Mouse (Mus musculus) limb, embryonic 14.5 days (tissue): ENCODE measurements at regions not wholly inside any gene's neighbourhood (a gene's known extent, or its start where the extent isn't known, plus 50 kb on each side); places are given as distances from the start of the nearest gene placed in this dataset.

Experiments used
- ATAC-seq: fragments of 200-750 bp; cut with Nextera tagmentation; 2 replicates; pipeline ENCODE4 v1.8.0; 2017; ENCODE audit warnings: low read depth, moderate number of reproducible peaks, moderate TSS enrichment; ENCODE audit not compliant: low FRiP score
- DNase-seq: peaks from one replicate; pipeline ENCODE4 v3.0.0-alpha.2; 2015; ENCODE audit warnings: low spot score
- H3K27ac ChIP-seq: fragments of 300-500 bp; sonication (generic); replicated peaks from 2 replicates; pipeline ENCODE4 v1.5.1; 2014; ENCODE audit warnings: low read depth, mild to moderate bottlenecking, low read length, moderate library complexity, mixed read lengths
- H3K27me3 ChIP-seq: fragments of 300-500 bp; sonication (generic); 2 replicates; pipeline ENCODE4 v1.6.1; 2014; ENCODE audit warnings: low read length, mixed read lengths; ENCODE audit not compliant: control insufficient read depth, insufficient read depth
- H3K36me3 ChIP-seq: fragments of 300-500 bp; sonication (generic); 2 replicates; pipeline ENCODE4 v1.6.1; 2014; ENCODE audit warnings: mild to moderate bottlenecking, low read length, moderate library complexity, mixed read lengths; ENCODE audit not compliant: control insufficient read depth, insufficient read depth
- H3K4me1 ChIP-seq: fragments of 300-500 bp; sonication (generic); 2 replicates; pipeline ENCODE4 v1.6.1; 2014; ENCODE audit warnings: antibody characterized with exemption, low read length, mixed read lengths; ENCODE audit not compliant: control insufficient read depth, insufficient read depth
- H3K4me2 ChIP-seq: fragments of 300-500 bp; sonication (generic); replicated peaks from 2 replicates; pipeline ENCODE4 v1.6.1; 2014; ENCODE audit warnings: low read depth, mild to moderate bottlenecking, low read length, moderate library complexity; ENCODE audit not compliant: severe bottlenecking
- H3K4me3 ChIP-seq: fragments of 300-500 bp; sonication (generic); replicated peaks from 2 replicates; pipeline ENCODE4 v1.5.1; 2014; ENCODE audit warnings: low read length
- H3K9ac ChIP-seq: fragments of 300-500 bp; sonication (generic); 2 replicates; pipeline ENCODE4 v1.6.1; 2014; ENCODE audit warnings: mild to moderate bottlenecking, low read depth, low read length, moderate library complexity; ENCODE audit not compliant: severe bottlenecking
- H3K9me3 ChIP-seq: fragments of 300-500 bp; sonication (generic); 2 replicates; pipeline ENCODE4 v1.6.1; 2016; ENCODE audit warnings: low read length; ENCODE audit not compliant: control insufficient read depth
- POLR2A ChIP-seq: fragments of 200-500 bp; IDR thresholded peaks from 2 replicates; pipeline ENCODE4 v1.8.0; 2012; ENCODE audit warnings: inconsistent platforms, mild to moderate bottlenecking, moderate library complexity, borderline replicate concordance; ENCODE audit not compliant: insufficient read depth, insufficient read length; ENCODE audit errors: extremely low read depth
- WGBS: fragments of 180-500 bp; shearing (Covaris S2); extraction: QIAGEN DNeasy Blood & Tissue Kit; methylation state at CpG from one replicate; pipeline ENCODE4 v1.1.7; 2014; 5-methylcytosine and 5-hydroxymethylcytosine counted together

GRCm38 (mm10) chr3:50842216-50842615, 382.0 kb upstream of the Noct start:
- DNase-seq (peak; percentile 20), ATAC-seq (peak; percentile 50; the same call in 1 of the 2 replicates)
- Histone ChIP-seq H3K27me3 (no peaks in the 10 kb centered on the region), H3K4me2 (no peak overlapping the region), H3K9ac (no peak overlapping the region), H3K4me1 (0 out of 2 replicates have a peak, but pooled peaks cover 6% of the 10 kb centered on the region), H3K9me3 (no peaks in the 10 kb centered on the region), H3K4me3 (no peak overlapping the region), H3K36me3 (no peaks in the 10 kb centered on the region), H3K27ac (no peak overlapping the region)
- 56% methylated on average over 4 of the region's 4 CpGs for WGBS
- no peak for TF ChIP-seq POLR2A

GRCm38 (mm10) chr3:50844835-50845301, 379.4 kb upstream of the Noct start:
- 28% methylated on average over 8 of the region's 8 CpGs for WGBS
- H3K4me1 ChIP-seq: 0 out of 2 replicates have a peak, but pooled peaks cover 6% of the 10 kb centered on the region
- H3K9me3 ChIP-seq: no peaks in the 10 kb centered on the region
- no peak overlapping the region for H3K27ac ChIP-seq
- H3K27me3 ChIP-seq: no peaks in the 10 kb centered on the region
- no peak overlapping the region for H3K4me3 ChIP-seq
- TF ChIP-seq POLR2A: no peak
- no peaks in the 10 kb centered on the region for H3K36me3 ChIP-seq
- ATAC-seq: no peak
- H3K4me2 ChIP-seq: no peak overlapping the region
- no peak overlapping the region for H3K9ac ChIP-seq
- peak; percentile 37 for DNase-seq

DNA sequence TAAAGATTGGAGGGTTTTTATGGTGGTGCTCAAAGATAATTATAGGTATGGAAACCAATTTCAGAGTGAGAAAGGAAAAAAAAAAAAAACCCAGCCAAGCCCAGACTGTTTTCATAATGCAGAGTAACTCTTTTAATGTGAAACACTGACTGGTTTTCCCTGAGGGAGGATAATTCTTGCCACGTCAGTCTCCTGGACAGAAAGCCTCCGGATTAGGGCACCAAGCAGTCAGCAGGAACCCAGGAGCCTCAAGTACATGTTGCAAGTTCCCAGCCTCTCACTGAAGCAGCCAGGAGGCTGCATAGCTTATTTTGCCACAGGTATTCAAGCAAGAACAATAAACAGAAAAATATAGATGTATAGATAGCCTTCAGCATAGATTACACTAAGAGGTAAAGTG, 378.9 kb upstream of the Noct start:
- Histone ChIP-seq H3K4me2 (no peak overlapping the region), H3K27ac (no peak overlapping the region)

GRCm38 (mm10) chr3:50848528-50848927, 375.7 kb upstream of the Noct start:
- no peak for DNase-seq
- no peak overlapping the region for H3K9ac ChIP-seq
- TF ChIP-seq POLR2A: no peak

More for the DNA sequence above, 378.9 kb upstream of the Noct start:
- no peaks in the 10 kb centered on the region for H3K36me3 ChIP-seq
- DNase-seq (peak; percentile 36), ATAC-seq (peak; percentile 9; the same call in 1 of the 2 replicates)
- H3K27me3 ChIP-seq: no peaks in the 10 kb centered on the region
- TF ChIP-seq POLR2A: no peak
- no peak overlapping the region for H3K9ac ChIP-seq
- H3K9me3 ChIP-seq: no peaks in the 10 kb centered on the region
- 0 out of 2 replicates have a peak, but pooled peaks cover 6% of the 10 kb centered on the region for H3K4me1 ChIP-seq
- H3K4me3 ChIP-seq: no peak overlapping the region
- 8% methylated on average over 2 of the region's 2 CpGs for WGBS

GRCm38 (mm10) chr3:50851083-50851637, 373.1 kb upstream of the Noct start:
- Histone ChIP-seq H3K9me3 (no peaks in the 10 kb centered on the region), H3K36me3 (no peaks in the 10 kb centered on the region), H3K4me3 (no peak overlapping the region), H3K4me1 (no peaks in the 10 kb centered on the region), H3K4me2 (no peak overlapping the region), H3K27ac (no peak overlapping the region), H3K9ac (no peak overlapping the region), H3K27me3 (no peaks in the 10 kb centered on the region)
- 80% methylated on average over 5 of the region's 5 CpGs for WGBS
- TF ChIP-seq POLR2A: no peak
- ATAC-seq: no peak
- DNase-seq: no peak

More at GRCm38 (mm10) chr3:50848528-50848927, 375.7 kb upstream of the Noct start:
- 0 out of 2 replicates have a peak, but pooled peaks cover 6% of the 10 kb centered on the region for H3K4me1 ChIP-seq
- ATAC-seq: 0 out of 2 replicates have a peak, but pooled peaks have one; percentile 37
- no peak overlapping the region for H3K27ac ChIP-seq
- no peaks in the 10 kb centered on the region for H3K9me3 ChIP-seq
- no peak overlapping the region for H3K4me2 ChIP-seq
- no peaks in the 10 kb centered on the region for H3K36me3 ChIP-seq
- no peaks in the 10 kb centered on the region for H3K27me3 ChIP-seq
- 38% methylated on average over 3 of the region's 3 CpGs for WGBS
- no peak overlapping the region for H3K4me3 ChIP-seq

DNA sequence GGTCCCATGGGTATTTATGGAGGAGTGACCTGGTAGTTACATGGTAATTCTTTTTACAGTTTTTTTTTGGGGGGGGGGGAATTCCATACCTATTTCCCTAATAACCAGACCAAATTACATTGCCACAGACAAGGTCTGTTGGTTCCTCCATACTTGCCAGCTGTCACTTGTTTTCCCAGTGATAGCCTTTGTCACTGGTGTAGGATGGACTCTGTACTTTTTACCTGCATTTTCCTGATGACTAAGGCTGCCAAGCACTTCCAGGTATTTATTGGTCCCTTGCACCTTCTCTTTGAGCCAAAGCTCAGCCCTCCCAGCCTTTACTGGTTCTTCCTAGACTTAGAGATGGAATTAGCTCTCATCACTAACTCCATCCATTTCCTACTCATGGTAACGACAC, 357.1 kb upstream of the Noct start:
- 92% methylated on average over 1 of the region's 1 CpGs for WGBS
- Histone ChIP-seq H3K9me3 (no peaks in the 10 kb centered on the region), H3K4me2 (no peak overlapping the region)

More for the DNA sequence above, 357.1 kb upstream of the Noct start:
- TF ChIP-seq POLR2A: no peak
- H3K27ac ChIP-seq: no peak overlapping the region
- no peaks in the 10 kb centered on the region for H3K4me1 ChIP-seq
- H3K9ac ChIP-seq: no peak overlapping the region
- ATAC-seq (no peak), DNase-seq (no peak)
- no peaks in the 10 kb centered on the region for H3K36me3 ChIP-seq
- H3K27me3 ChIP-seq: no peaks in the 10 kb centered on the region
- H3K4me3 ChIP-seq: no peak overlapping the region
